Mouse (Mus musculus) lung, postnatal 0 days (tissue): ENCODE results near the gene Sart1. TPM values are rescaled to one million over a fixed set of nuclear protein-coding genes. Genes with fewer than 3 reads are reported as not detected.

Experiments used
- ATAC-seq: fragments of 200-750 bp; cut with Nextera tagmentation; 2 replicates; pipeline ENCODE4 v1.8.0; 2017; ENCODE audit warnings: moderate library complexity
- DNase-seq: peaks from one replicate; pipeline ENCODE4 v3.0.0-alpha.2; 2016; ENCODE audit warnings: low spot score
- H3K27ac ChIP-seq: fragments of 300-500 bp; sonication (generic); 2 replicates; pipeline ENCODE4 v1.5.1; 2014; ENCODE audit warnings: antibody characterized with exemption, mild to moderate bottlenecking, low read length, mixed read lengths
- H3K27me3 ChIP-seq: fragments of 300-500 bp; sonication (generic); replicated peaks from 2 replicates; pipeline ENCODE4 v1.6.1; 2014; ENCODE audit warnings: low read length, mixed read lengths; ENCODE audit not compliant: insufficient read depth
- H3K36me3 ChIP-seq: fragments of 300-500 bp; sonication (generic); 2 replicates; pipeline ENCODE4 v1.6.1; 2014; ENCODE audit warnings: low read length, mixed read lengths; ENCODE audit not compliant: insufficient read depth
- H3K4me1 ChIP-seq: fragments of 300-500 bp; sonication (generic); 2 replicates; pipeline ENCODE4 v1.6.1; 2014; ENCODE audit warnings: antibody characterized with exemption, low read depth, low read length, mixed read lengths; ENCODE audit not compliant: insufficient read depth
- H3K4me2 ChIP-seq: fragments of 300-500 bp; sonication (generic); replicated peaks from 2 replicates; pipeline ENCODE4 v1.6.1; 2014; ENCODE audit warnings: low read depth, mild to moderate bottlenecking, low read length, moderate library complexity, mixed read lengths
- H3K4me3 ChIP-seq: fragments of 300-500 bp; sonication (generic); 2 replicates; pipeline ENCODE4 v1.5.1; 2014; ENCODE audit warnings: low read depth, low read length
- H3K9ac ChIP-seq: fragments of 300-500 bp; sonication (generic); replicated peaks from 2 replicates; pipeline ENCODE4 v1.6.1; 2014; ENCODE audit warnings: low read depth, mild to moderate bottlenecking
- H3K9me3 ChIP-seq: fragments of 300-500 bp; sonication (generic); 2 replicates; pipeline ENCODE4 v1.6.1; 2016; ENCODE audit warnings: low read length, mixed read lengths
- CTCF ChIP-seq: IDR thresholded peaks from 2 replicates; pipeline ENCODE4 v1.5.1; 2016; ENCODE audit warnings: antibody characterized with exemption, mild to moderate bottlenecking
- EP300 ChIP-seq: IDR thresholded peaks from 2 replicates; pipeline ENCODE4 v1.6.1; 2016; ENCODE audit warnings: antibody characterized with exemption, mild to moderate bottlenecking, control low read depth
- WGBS: fragments of 180-500 bp; shearing (Covaris S2); extraction: QIAGEN DNeasy Blood & Tissue Kit; methylation state at CpG from one replicate; pipeline ENCODE4 v1.1.7; 2014; 5-methylcytosine and 5-hydroxymethylcytosine counted together
- polyA plus RNA-seq: library from polyadenylated mRNA; unstranded; fragments of >200 nt; fragmentation: Nextera tagmentation; extraction: Ambion mirVana; gene quantifications from 2 replicates; pipeline ENCODE4 v1.2.1, GENCODE M21; 2015

The Sart1 gene
- polyA plus RNA-seq, 1 experiment from 2014 or later = 35.2 TPM

DNA sequence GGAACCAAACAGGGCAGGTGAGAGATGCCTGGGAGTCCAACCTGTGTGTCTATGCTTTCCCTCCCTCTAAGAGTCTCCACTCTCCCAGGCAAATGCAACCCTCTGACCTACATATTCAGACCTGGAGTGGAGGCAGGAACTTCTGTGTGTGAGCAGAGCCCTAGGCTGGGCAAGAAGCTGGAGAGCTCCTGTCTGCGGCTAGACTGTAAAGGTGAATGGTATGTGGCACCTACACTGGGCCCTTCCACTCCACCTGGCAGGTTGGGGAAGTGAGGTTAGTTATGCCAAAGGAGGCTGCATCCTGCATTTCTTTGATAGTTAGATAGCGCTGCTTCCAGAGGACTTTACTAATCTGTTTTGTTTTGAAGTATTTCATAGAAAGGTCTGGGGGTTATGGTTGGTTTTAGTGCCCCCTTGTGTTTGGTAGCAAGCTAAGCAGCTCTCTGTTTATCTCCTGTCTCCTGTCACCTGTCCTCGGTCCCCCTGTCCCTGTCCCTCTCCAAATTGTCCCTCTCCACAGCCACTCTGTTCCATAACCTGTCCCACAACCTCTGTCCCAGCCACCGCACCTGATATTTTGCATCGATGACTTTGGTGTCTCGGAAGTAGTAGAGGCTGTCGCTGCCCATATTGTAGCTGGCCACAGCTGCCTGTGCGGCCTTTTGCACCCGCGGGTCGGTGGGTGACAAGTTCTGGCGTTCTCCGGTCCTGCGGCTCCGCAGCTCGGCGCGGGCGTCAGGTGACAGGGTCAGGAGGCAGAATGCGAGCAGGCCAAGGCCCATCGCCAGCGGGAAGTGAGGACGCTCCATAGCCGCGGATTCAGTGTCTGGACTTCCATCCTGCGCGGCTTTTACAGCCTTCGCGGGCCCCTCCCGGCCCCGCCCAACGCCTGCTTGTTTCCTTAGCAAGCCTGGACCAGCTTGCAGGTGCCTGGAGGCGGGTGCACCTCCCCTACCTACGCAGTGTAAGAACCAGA is 39.7 kb downstream of the Sart1 start:
- Histone ChIP-seq H3K4me3 (peak overlapping the region; percentile 19; the same call in 1 of the 2 replicates), H3K27ac (no peak overlapping the region), H3K36me3 (no peaks in the 10 kb centered on the region), H3K4me1 (no peaks in the 10 kb centered on the region), H3K9me3 (no peaks in the 10 kb centered on the region), H3K9ac (no peak overlapping the region; the same call in 1 of the 2 replicates), H3K4me2 (peak overlapping the region; percentile 61), H3K27me3 (no peaks in the 10 kb centered on the region)
- peak; percentile 32; the same call in 1 of the 2 replicates for ATAC-seq
- TF ChIP-seq CTCF (peak; percentile 66), EP300 (no peak)
- DNase-seq = peak; percentile 68
- WGBS = 4% methylated on average over 34 of the region's 34 CpGs

DNA sequence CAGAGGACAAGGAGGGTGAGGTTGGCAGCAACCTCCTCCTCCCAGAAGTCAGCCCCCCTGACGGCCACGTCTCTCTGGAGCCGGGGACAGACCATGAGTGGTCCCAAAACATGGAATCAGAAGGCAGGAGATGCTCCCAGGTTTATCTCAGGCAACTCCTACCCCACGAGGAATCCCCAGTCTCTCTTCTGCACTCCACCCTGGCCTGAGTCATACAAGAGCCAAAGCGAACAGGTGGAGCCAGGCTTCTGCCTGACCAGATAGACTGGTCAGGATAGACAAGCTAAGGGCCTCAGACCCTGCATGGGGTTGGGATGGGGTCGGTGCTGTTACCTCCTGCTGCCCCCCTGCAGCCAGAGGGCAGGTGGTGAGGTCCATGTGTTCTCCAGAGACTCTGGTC is 40.4 kb downstream of the Sart1 start:
- Histone ChIP-seq H3K27ac (no peak overlapping the region), H3K4me1 (no peaks in the 10 kb centered on the region), H3K9ac (no peak overlapping the region), H3K36me3 (no peaks in the 10 kb centered on the region), H3K9me3 (no peaks in the 10 kb centered on the region), H3K4me3 (no peak overlapping the region), H3K4me2 (no peak overlapping the region), H3K27me3 (no peaks in the 10 kb centered on the region)
- no peak for TF ChIP-seq CTCF
- no peak for TF ChIP-seq EP300
- no peak for DNase-seq
- WGBS = 75% methylated on average over 6 of the region's 6 CpGs
- no peak for ATAC-seq

DNA sequence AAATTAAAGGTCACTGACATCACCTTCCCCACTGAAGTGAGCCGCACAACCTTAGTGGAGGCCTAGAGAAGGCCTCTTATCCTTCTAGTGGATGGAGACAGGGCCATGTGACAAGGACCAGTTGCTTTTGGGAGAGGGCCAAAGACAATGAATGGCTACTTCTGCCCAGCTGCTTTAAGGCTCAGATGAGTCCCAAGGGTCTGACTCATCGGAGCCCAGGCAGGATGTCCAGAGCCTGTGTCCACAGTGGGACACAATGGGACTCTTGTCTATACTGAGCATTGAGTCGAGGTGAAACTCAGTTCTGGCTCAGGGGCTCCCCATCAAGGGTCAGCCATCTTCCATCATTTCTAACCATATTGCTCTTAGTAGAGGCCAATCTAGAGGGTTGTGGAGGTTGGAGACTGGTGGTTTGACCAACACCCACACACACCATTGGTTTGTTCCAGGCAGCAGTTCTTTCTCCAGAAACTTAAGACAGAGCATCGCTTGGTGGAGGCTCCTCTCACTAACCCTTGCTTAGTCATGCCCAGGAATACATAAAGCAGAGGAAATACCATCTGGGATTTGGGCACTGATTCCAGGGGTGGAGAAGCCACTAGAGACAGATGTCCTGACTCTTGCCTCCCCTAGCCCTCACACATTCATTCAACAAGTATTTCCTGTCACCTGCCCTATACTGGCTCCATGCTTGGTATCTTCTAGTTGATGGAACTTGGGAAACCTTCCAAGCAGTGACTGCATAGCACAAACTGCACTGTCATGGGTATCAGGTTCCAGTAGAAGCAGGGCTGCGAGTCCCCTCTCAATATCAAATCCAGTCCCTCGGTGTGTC is 43.0 kb downstream of the Sart1 start:
- no peaks in the 10 kb centered on the region for H3K36me3 ChIP-seq
- no peak overlapping the region for H3K4me3 ChIP-seq
- H3K4me1 ChIP-seq = no peaks in the 10 kb centered on the region
- 66% methylated on average over 6 of the region's 6 CpGs for WGBS
- TF ChIP-seq EP300 = no peak
- no peak for TF ChIP-seq CTCF
- no peak overlapping the region for H3K9ac ChIP-seq
- no peaks in the 10 kb centered on the region for H3K9me3 ChIP-seq
- H3K27ac ChIP-seq = no peak overlapping the region
- no peaks in the 10 kb centered on the region for H3K27me3 ChIP-seq
- ATAC-seq (no peak), DNase-seq (no peak)
- H3K4me2 ChIP-seq = no peak overlapping the region

DNA sequence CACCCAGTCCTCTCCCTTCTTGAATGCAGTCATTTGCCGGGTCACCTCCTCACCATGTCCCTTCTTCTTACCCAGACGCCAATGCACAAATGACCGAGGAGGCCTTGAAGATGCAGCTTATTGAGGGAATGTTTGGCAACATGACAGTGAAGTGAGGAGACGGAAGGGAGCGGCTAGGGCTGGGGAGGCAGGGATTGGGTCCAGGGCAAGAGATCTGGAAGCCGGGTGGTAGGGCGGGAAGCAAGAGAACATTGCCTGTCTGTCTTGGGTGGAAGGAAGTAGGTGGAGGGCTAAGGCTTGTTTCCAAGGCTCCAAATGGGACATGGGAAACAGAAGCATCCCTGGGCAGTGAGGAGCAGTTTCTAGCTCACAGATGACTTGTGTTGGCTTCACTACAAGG is 47.1 kb downstream of the Sart1 start:
- Histone ChIP-seq H3K9me3 (no peaks in the 10 kb centered on the region), H3K4me3 (no peak overlapping the region), H3K4me2 (no peak overlapping the region), H3K27me3 (no peaks in the 10 kb centered on the region), H3K9ac (no peak overlapping the region), H3K4me1 (no peaks in the 10 kb centered on the region), H3K36me3 (no peaks in the 10 kb centered on the region), H3K27ac (no peak overlapping the region)
- no peak for ATAC-seq
- no peak for DNase-seq
- WGBS = 88% methylated on average over 7 of the region's 7 CpGs
- TF ChIP-seq EP300 (no peak), CTCF (no peak)

DNA sequence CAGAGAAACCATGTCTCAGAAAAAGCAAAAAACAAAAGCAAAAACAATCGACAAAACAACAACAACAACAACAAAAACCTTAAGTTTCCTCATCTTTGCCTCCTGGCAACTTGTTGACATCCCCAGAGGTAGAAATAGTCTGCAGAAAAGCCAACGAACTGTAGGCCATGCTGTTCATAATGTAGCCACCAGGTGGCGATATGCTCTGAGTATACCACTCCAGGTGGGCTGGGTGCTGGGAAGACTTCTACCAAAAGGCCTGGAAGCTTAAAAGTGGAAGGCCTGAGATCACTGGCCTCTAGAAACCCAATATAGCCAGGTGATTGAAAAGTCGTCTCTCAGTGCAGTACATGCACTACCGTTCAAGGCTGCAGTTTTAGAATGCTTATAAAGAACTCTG is 50.5 kb downstream of the Sart1 start:
- TF ChIP-seq EP300 (no peak), CTCF (peak; percentile 91)
- H3K4me2 ChIP-seq = no peak overlapping the region
- no peak overlapping the region for H3K27ac ChIP-seq
- DNase-seq (peak; percentile 76), ATAC-seq (0 out of 2 replicates have a peak, but pooled peaks have one; percentile 30)
- H3K4me3 ChIP-seq = no peak overlapping the region
- no peaks in the 10 kb centered on the region for H3K9me3 ChIP-seq
- no peak overlapping the region for H3K9ac ChIP-seq
- no peaks in the 10 kb centered on the region for H3K27me3 ChIP-seq
- 10% methylated on average over 5 of the region's 5 CpGs for WGBS
- H3K36me3 ChIP-seq = no peaks in the 10 kb centered on the region
- H3K4me1 ChIP-seq = no peaks in the 10 kb centered on the region

DNA sequence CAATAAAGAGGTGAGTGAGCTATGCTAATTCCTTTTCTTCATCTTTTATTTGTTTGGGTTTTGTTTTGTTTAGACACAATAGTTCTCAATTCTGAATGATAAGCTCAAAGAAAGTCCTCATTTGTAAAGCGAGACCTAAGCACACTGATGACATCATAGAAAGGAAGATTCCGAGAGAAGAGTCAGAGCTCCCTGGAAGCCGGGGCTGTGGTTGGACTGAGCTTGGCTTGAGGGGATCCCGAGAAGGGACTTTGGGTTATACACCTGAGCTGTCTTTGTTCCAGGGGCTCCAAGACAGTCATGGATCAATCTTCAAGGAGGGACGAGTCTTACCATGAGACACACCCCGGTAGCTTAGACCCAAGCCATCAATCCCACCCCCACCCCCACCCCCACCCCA is 53.1 kb downstream of the Sart1 start, which contains the start of gene Catsper1:
Gene Catsper1, plus strand, starts transcription at position 301 of the 400 bp plus-strand sequence.
- no peaks in the 10 kb centered on the region for H3K9me3 ChIP-seq
- no peak within 1 kb of the TSS for H3K9ac ChIP-seq
- TF ChIP-seq CTCF (no peak), EP300 (no peak)
- DNase-seq (no peak), ATAC-seq (no peak)
- H3K4me3 ChIP-seq = no peak within 1 kb of the TSS
- H3K27ac ChIP-seq = no peak within 1 kb of the TSS
- no peaks in the 10 kb centered on the region for H3K27me3 ChIP-seq
- no peaks in the 10 kb centered on the region for H3K36me3 ChIP-seq
- no peak within 1 kb of the TSS for H3K4me2 ChIP-seq
- no peaks in the 10 kb centered on the region for H3K4me1 ChIP-seq
- WGBS = 84% methylated on average over 6 of the region's 6 CpGs
